Mouse (Mus musculus) embryonic fibroblast, embryonic 13.5 days (primary cell): ENCODE measurements around the gene Gm11213.

Experiments
- CTCF ChIP-seq: IDR thresholded peaks from 2 replicates; pipeline ENCODE4 v1.5.1; 2011; ENCODE audit warnings: mild to moderate bottlenecking, control low read depth, low read length, moderate library complexity, borderline replicate concordance; ENCODE audit not compliant: insufficient read depth
- POLR2A ChIP-seq: IDR thresholded peaks from 2 replicates; pipeline ENCODE4 v1.6.1; 2011; ENCODE audit warnings: low read depth, mild to moderate bottlenecking, control low read depth, low read length, moderate library complexity

DNA sequence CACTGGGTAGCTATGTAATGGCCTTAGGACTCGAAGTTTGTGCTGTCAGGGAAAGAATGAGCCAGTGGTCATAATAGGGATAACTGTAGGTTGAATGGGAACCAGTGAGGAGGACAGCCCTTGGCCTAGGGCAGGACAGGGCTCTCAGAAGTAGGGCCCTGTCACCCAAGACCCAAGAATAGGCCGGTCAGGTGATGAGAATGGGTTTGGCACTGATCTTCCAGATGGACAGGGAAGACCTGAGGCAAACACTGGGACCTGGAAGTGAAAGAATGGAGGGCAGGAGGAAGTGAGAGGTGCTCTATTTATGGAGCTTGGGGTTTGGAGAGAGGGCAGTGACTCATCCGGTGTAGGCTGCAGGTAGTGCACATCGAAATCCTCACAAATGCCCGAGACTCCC lies 48.4 kb downstream of the Gm11213 start:
- no peak for TF ChIP-seq POLR2A
- TF ChIP-seq CTCF: no peak
